In the genomic region with DNA sequence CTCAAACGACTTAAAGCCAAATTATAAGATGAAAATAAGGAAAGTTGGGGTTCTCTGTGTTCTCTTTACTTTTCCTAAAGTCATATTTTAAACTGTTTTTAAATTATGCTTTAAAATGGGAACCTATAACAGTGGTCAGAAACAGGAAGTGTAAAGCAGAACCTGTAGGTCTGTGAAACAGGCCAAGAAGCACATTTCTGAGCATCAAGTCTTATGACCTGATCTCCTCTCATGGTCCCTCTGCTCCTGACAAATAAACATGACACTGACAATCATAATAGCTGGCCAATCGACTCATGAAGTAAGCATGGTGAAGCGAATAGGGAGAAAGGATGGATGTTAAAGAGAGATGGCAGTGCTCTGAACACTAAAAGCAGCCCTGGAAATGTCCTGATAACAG, we compare ENCODE assay signal across 31 mouse cellular contexts.
A peak's percentile ranks its signal among the peaks of the same experiment; 100 is the strongest.
DNase-seq lines count a peak whose midpoint lies in the region; ATAC-seq and TF ChIP-seq lines count a peak whose summit lies in the region.
"Had no signal": no experiment of that assay in that cellular context is flagged by ENCODE, and none has a peak within 500 bp of the region (broad histone marks: within the 10 kb centered on the region; RNA-seq: fewer than 3 reads in every experiment).

No protein-coding gene starts in this region.

- no peaks in the 10 kb centered on the region for H3K36me3 ChIP-seq in spleen, adult 2 months (ENCODE audit: control insufficient read depth, insufficient read depth, low read length)
- H3K36me3 ChIP-seq in macrophage (ENCODE audit: inconsistent target): no peaks in the 10 kb centered on the region
- no peaks in the 10 kb centered on the region for H3K36me3 ChIP-seq in hindbrain, embryonic 11.5 days (ENCODE audit: control insufficient read depth, insufficient read depth, low read length)
- H3K36me3 ChIP-seq in midbrain, embryonic 14.5 days (ENCODE audit: control insufficient read depth, insufficient read depth, low read length): no peaks in the 10 kb centered on the region
- H3K36me3 ChIP-seq: embryonic facial prominence, embryonic 13.5 days; forebrain, embryonic 12.5 days; G1E; intestine, embryonic 15.5 days; limb, embryonic 13.5 days; liver, embryonic 15.5 days had no signal

- TF ChIP-seq CTCF in spleen, adult 2 months (IDR thresholded peaks at IDR 0.05; ENCODE audit: extremely low read depth, insufficient read depth, insufficient read length, insufficient replicate concordance): no peak
- TF ChIP-seq CTCF in cerebellum, adult 2 months (IDR thresholded peaks at IDR 0.05; ENCODE audit: borderline replicate concordance, insufficient read depth, low read depth, low read length): no peak

- H3K79me2 ChIP-seq in macrophage (ENCODE audit: inconsistent target): no peaks in the 10 kb centered on the region

- WGBS in spleen, adult 2 months: 15% methylated on average over 3 of the region's 3 CpGs
- 23% methylated on average over 3 of the region's 3 CpGs for WGBS in macrophage (ENCODE audit: missing documents)
- WGBS in hindbrain, embryonic 11.5 days: 81% methylated on average over 3 of the region's 3 CpGs
- 73% methylated on average over 3 of the region's 3 CpGs for WGBS in cerebellum, adult 2 months
- 73% methylated on average over 3 of the region's 3 CpGs for WGBS in midbrain, embryonic 14.5 days

- intact Hi-C loops in heart, postnatal 36 days (cut with DNase I): loop anchor here (5.0 kb wide), 1 partner anchor 103 kb away; no protein-coding TSS in a partner anchor

- peak; percentile 53 for DNase-seq in heart, adult 11 months
- DNase-seq in heart, postnatal 36 days: no peak
- peak; percentile 22 to 43 for DNase-seq in spleen, adult 2 months (ENCODE audit: low read depth in 1 of 2, low spot score in 2 of 2)
- no peak for DNase-seq in spleen, adult 12 weeks (ENCODE audit: low spot score)
- no peak for DNase-seq in hindbrain, embryonic 11.5 days (ENCODE audit: low spot score)
- DNase-seq in cerebellum, adult 2 months: no peak
- no peak for DNase-seq in midbrain, embryonic 14.5 days
- DNase-seq: adrenal gland, adult 2 months; cerebellum, adult 18-20 months; cerebellum, postnatal 25 days; embryo, embryonic 11 days; gastrocnemius, postnatal 25 days; heart, postnatal 4 days; kidney, adult 8-10 months; kidney, postnatal 14 days; lung, postnatal 4 days; right cerebral cortex, postnatal 25 days; thymus, adult 2 months; thymus, postnatal 4 days had no signal

- no peak overlapping the region for H3K4me2 ChIP-seq in hindbrain, embryonic 11.5 days (replicated peaks; ENCODE audit: low read depth, low read length)
- H3K4me2 ChIP-seq in midbrain, embryonic 14.5 days (ENCODE audit: low read length): no peak overlapping the region
- H3K4me2 ChIP-seq: embryonic facial prominence, embryonic 13.5 days; forebrain, embryonic 12.5 days; intestine, embryonic 15.5 days; limb, embryonic 13.5 days; liver, embryonic 15.5 days; midbrain, embryonic 11.5 days had no signal

- H3K4me1 ChIP-seq in spleen, adult 2 months (ENCODE audit: control insufficient read depth, insufficient read depth, insufficient read length): peaks cover 25% of the 10 kb centered on the region
- H3K4me1 ChIP-seq in hindbrain, embryonic 11.5 days (replicated peaks; ENCODE audit: control insufficient read depth, insufficient read depth, low read length): no peaks in the 10 kb centered on the region
- H3K4me1 ChIP-seq in cerebellum, adult 2 months (ENCODE audit: control insufficient read depth, insufficient read depth, low read length): no peaks in the 10 kb centered on the region
- no peaks in the 10 kb centered on the region for H3K4me1 ChIP-seq in midbrain, embryonic 14.5 days (ENCODE audit: control insufficient read depth, insufficient read depth, low read length)
- H3K4me1 ChIP-seq: embryonic facial prominence, embryonic 13.5 days; forebrain, embryonic 12.5 days; intestine, embryonic 15.5 days; limb, embryonic 13.5 days; liver, embryonic 15.5 days had no signal

- peak overlapping the region; percentile 80 for H3K27ac ChIP-seq in spleen, adult 2 months (ENCODE audit: insufficient read depth, low read length)
- H3K27ac ChIP-seq in macrophage: peak overlapping the region; percentile 43
- H3K27ac ChIP-seq in hindbrain, embryonic 11.5 days (ENCODE audit: low read depth, low read length): no peak overlapping the region
- no peak overlapping the region for H3K27ac ChIP-seq in cerebellum, adult 2 months (ENCODE audit: insufficient read depth, low read length)
- H3K27ac ChIP-seq in midbrain, embryonic 14.5 days (replicated peaks; ENCODE audit: low read depth, low read length): no peak overlapping the region
- H3K27ac ChIP-seq: embryonic facial prominence, embryonic 13.5 days; forebrain, embryonic 12.5 days; intestine, embryonic 15.5 days; layer of hippocampus, adult 2 months; limb, embryonic 13.5 days; liver, embryonic 15.5 days; stomach, postnatal 0 days had no signal

- no peak overlapping the region for H3K9ac ChIP-seq in hindbrain, embryonic 11.5 days (ENCODE audit: low read depth, low read length)
- no peak overlapping the region for H3K9ac ChIP-seq in midbrain, embryonic 14.5 days (replicated peaks; ENCODE audit: low read length)
- H3K9ac ChIP-seq: embryonic facial prominence, embryonic 13.5 days; forebrain, embryonic 12.5 days; intestine, embryonic 15.5 days; limb, embryonic 13.5 days; liver, embryonic 15.5 days had no signal

- H3K4me3 ChIP-seq in spleen, adult 2 months (ENCODE audit: extremely low read depth, insufficient read depth, insufficient read length): no peak overlapping the region
- no peak overlapping the region for H3K4me3 ChIP-seq in macrophage (ENCODE audit: inconsistent target)
- no peak overlapping the region for H3K4me3 ChIP-seq in hindbrain, embryonic 11.5 days (ENCODE audit: low read depth, low read length)
- H3K4me3 ChIP-seq in cerebellum, adult 2 months (replicated peaks; ENCODE audit: insufficient read depth, low read depth, low read length): no peak overlapping the region
- no peak overlapping the region for H3K4me3 ChIP-seq in midbrain, embryonic 14.5 days (replicated peaks; ENCODE audit: low read depth, low read length)
- H3K4me3 ChIP-seq: embryonic facial prominence, embryonic 13.5 days; erythroblast, embryonic 14.5 days; forebrain, embryonic 12.5 days; intestine, embryonic 15.5 days; layer of hippocampus, adult 2 months; limb, embryonic 13.5 days; liver, embryonic 15.5 days had no signal

- TF ChIP-seq POLR2A in spleen, adult 2 months (IDR thresholded peaks at IDR 0.05; ENCODE audit: low read depth, low read length): no peak
- TF ChIP-seq POLR2A in cerebellum, adult 2 months (IDR thresholded peaks at IDR 0.05; ENCODE audit: borderline replicate concordance, insufficient read depth, low read length): no peak

- ATAC-seq in hindbrain, embryonic 11.5 days (ENCODE audit: low FRiP score): no peak
- ATAC-seq in midbrain, embryonic 14.5 days (ENCODE audit: low FRiP score, low TSS enrichment): no peak
- ATAC-seq: hindbrain, embryonic 16.5 days; intestine, embryonic 15.5 days had no signal

- no peaks in the 10 kb centered on the region for H3K9me3 ChIP-seq in hindbrain, embryonic 11.5 days (ENCODE audit: control insufficient read depth, low read length)
- no peaks in the 10 kb centered on the region for H3K9me3 ChIP-seq in midbrain, embryonic 14.5 days (ENCODE audit: control insufficient read depth, low read length)
- H3K9me3 ChIP-seq: embryonic facial prominence, embryonic 13.5 days; forebrain, embryonic 12.5 days; G1E; intestine, embryonic 15.5 days; limb, embryonic 13.5 days; liver, embryonic 15.5 days had no signal

- no peaks in the 10 kb centered on the region for H3K27me3 ChIP-seq in spleen, adult 2 months (ENCODE audit: control insufficient read depth, insufficient read depth, low read length)
- no peaks in the 10 kb centered on the region for H3K27me3 ChIP-seq in hindbrain, embryonic 11.5 days (ENCODE audit: control insufficient read depth, insufficient read depth, low read length)
- no peaks in the 10 kb centered on the region for H3K27me3 ChIP-seq in cerebellum, adult 2 months (ENCODE audit: control insufficient read depth, insufficient read depth, low read length)
- no peaks in the 10 kb centered on the region for H3K27me3 ChIP-seq in midbrain, embryonic 14.5 days (ENCODE audit: control insufficient read depth, insufficient read depth, low read length)
- H3K27me3 ChIP-seq: embryonic facial prominence, embryonic 13.5 days; forebrain, embryonic 12.5 days; intestine, embryonic 15.5 days; limb, embryonic 13.5 days; liver, embryonic 15.5 days had no signal

Comparison
In these comparisons a context has a peak if more than half of its experiments do, and no peak if none do; other contexts are left out.
1. DNase-seq: peak in heart, adult 11 months (single experiment) and spleen, adult 2 months (2 of 2); none in heart, postnatal 36 days (0 of 2), spleen, adult 12 weeks (single experiment), hindbrain, embryonic 11.5 days (single experiment), cerebellum, adult 2 months (0 of 2) and midbrain, embryonic 14.5 days (single experiment).
2. H3K27ac ChIP-seq: peak in spleen, adult 2 months (single experiment) and macrophage (single experiment); none in hindbrain, embryonic 11.5 days (single experiment), cerebellum, adult 2 months (single experiment) and midbrain, embryonic 14.5 days (single experiment).